Mouse (Mus musculus) thymus, adult 2 months (tissue): ENCODE measurements around the gene Gadd45b.

Source experiments
- CTCF ChIP-seq: fragments of 200-500 bp; IDR thresholded peaks from 2 replicates; pipeline ENCODE4 v1.5.1; 2012; ENCODE audit warnings: mild to moderate bottlenecking, control low read depth, low read length, moderate library complexity, borderline replicate concordance; ENCODE audit not compliant: control insufficient read depth, poor library complexity, insufficient read depth; ENCODE audit errors: extremely low read depth
- POLR2A ChIP-seq: fragments of 200-500 bp; IDR thresholded peaks from 2 replicates; pipeline ENCODE4 v1.6.1; 2012; ENCODE audit warnings: mild to moderate bottlenecking, low read length, control low read depth, moderate library complexity; ENCODE audit not compliant: control insufficient read depth, poor library complexity, insufficient read depth; ENCODE audit errors: extremely low read depth

- TF ChIP-seq CTCF (no peak), POLR2A (no peak)
Measured at GRCm38 (mm10) chr10:80954415-80954814, 24.5 kb downstream of the Gadd45b start.
